ENCODE assay signal across 18 mouse cellular contexts in the genomic region with DNA sequence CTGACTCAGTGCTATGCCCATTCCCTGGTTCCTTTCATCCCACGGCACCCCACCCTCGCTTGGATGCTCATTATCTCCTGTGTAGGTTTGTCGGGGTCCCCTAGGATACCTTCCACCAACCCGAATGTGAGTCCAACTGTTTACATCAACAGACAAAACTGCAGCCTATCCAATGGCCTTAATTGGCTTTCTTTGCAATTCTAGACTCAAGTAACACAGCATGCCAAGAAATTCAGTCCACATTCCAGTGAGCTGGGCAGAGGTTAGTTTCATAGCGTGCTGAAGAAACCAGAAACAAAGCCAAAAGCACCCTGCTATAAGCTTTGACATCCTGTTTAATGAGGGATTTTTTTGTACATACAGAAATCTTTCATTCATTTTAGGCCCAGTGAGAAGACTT. TPM values are rescaled to one million over a fixed set of nuclear protein-coding genes. Genes with fewer than 3 reads are reported as not detected.
DNase-seq lines count a peak whose midpoint lies in the region; TF ChIP-seq lines count a peak whose summit lies in the region.
"Had no signal": no experiment of that assay in that cellular context is flagged by ENCODE, and none has a peak within 500 bp of the region (broad histone marks: within the 10 kb centered on the region; RNA-seq: fewer than 3 reads in every experiment).

No protein-coding gene starts in this region.

- no peak for TF ChIP-seq CTCF in gastrocnemius, adult 2 months (IDR thresholded peaks at IDR 0.05)

- no peak for DNase-seq in gastrocnemius, adult 2 months
- DNase-seq in gastrocnemius, postnatal 4 days (ENCODE audit: low spot score in 2 of 2), result no peak
- DNase-seq in kidney, adult 9 months, result peak; percentile 41
- DNase-seq in kidney, adult 11 months, result no peak
- peak; percentile 29 for DNase-seq in lung, postnatal 10 days
- no peak for DNase-seq in lung, postnatal 4 days
- no peak for DNase-seq in thymus, adult 18-20 months
- no peak for DNase-seq in layer of hippocampus, postnatal 10 days (ENCODE audit: low spot score in 2 of 2)
- DNase-seq: adrenal gland, postnatal 14 days; cerebellum, adult 2 months; gastrocnemius, postnatal 36 days; kidney, adult 18-20 months; midbrain, embryonic 14.5 days; retina, postnatal 1 day; right cerebral cortex, postnatal 4 days had no signal

- H3K4me3 ChIP-seq in gastrocnemius, adult 2 months, result no peak overlapping the region
- H3K4me3 ChIP-seq: forebrain, embryonic 13.5 days; liver, embryonic 12.5 days; myocyte had no signal

- intact Hi-C loops in gastrocnemius, adult 2 months (cut with DNase I), result no loop called here

- peak overlapping the region; percentile 79 for H3K27ac ChIP-seq in gastrocnemius, adult 2 months
- H3K27ac ChIP-seq: forebrain, embryonic 13.5 days; liver, embryonic 12.5 days had no signal

RNA-seq across cellular contexts. Expression of gene Afg1l, which starts 22.4 kb away (rescaled TPM):
- 10 to 100 TPM in 1 of 2 experiments, 1 to 10 TPM in 1; 8.7 to 12.6 TPM for total RNA-seq in gastrocnemius, adult 2 months (2021)
- total RNA-seq in gastrocnemius, postnatal 4 days (2021), result 1 to 10 TPM; 5.0 to 6.3 TPM
- 10 to 100 TPM in 1 of 2 experiments, 1 to 10 TPM in 1; 9.6 to 10.6 TPM for total RNA-seq in layer of hippocampus, postnatal 10 days (2021)

RNA-seq across cellular contexts. Expression of gene Snx3, which starts 45.8 kb away (rescaled TPM):
- total RNA-seq in gastrocnemius, adult 2 months (2021), result 100 to 1,000 TPM; 165 to 166 TPM
- total RNA-seq in gastrocnemius, postnatal 4 days (2021), result 100 to 1,000 TPM; 143 to 147 TPM
- total RNA-seq in layer of hippocampus, postnatal 10 days (2021), result 100 to 1,000 TPM; 204 to 214 TPM

Comparison
In these comparisons a context has a peak if more than half of its experiments do, and no peak if none do; other contexts are left out.
1. DNase-seq: peak in kidney, adult 9 months (single experiment) and lung, postnatal 10 days (single experiment); none in gastrocnemius, adult 2 months (single experiment), gastrocnemius, postnatal 4 days (0 of 2), kidney, adult 11 months (single experiment), lung, postnatal 4 days (0 of 2), thymus, adult 18-20 months (0 of 2) and layer of hippocampus, postnatal 10 days (0 of 2).